Mouse (Mus musculus) megakaryocyte, embryonic 14.5 days (primary cell): ENCODE results near the gene Evi5.

Experiments
- FLI1 ChIP-seq: IDR thresholded peaks from 2 replicates; pipeline ENCODE4 v1.6.1; 2012; ENCODE audit warnings: low read length, inconsistent platforms, mixed read lengths
- GATA1 ChIP-seq: IDR thresholded peaks from 3 replicates; pipeline ENCODE4 v1.6.1; 2012; ENCODE audit warnings: mixed read lengths, low read length, inconsistent platforms, borderline replicate concordance

GRCm38 (mm10) chr5:107706262-107706661 is 168.6 kb downstream of the Evi5 start:
- TF ChIP-seq GATA1 (no peak), FLI1 (no peak)
